Mouse (Mus musculus) cerebellum, adult 2 months (tissue): ENCODE results near the gene Tekt2. TPM values are rescaled to one million over a fixed set of nuclear protein-coding genes. Genes with fewer than 3 reads are reported as not detected.

Experiments used
- DNase-seq, 2 experiments: peaks; one replicate each; pipeline ENCODE4 v3.0.0; 2021
- H3K27ac ChIP-seq: fragments of 200-500 bp; 2 replicates; pipeline ENCODE4 v1.5.1; 2012; ENCODE audit warnings: low read length, control low read depth, inconsistent platforms; ENCODE audit not compliant: insufficient read depth
- H3K27me3 ChIP-seq: fragments of 200-500 bp; 2 replicates; pipeline ENCODE4 v1.6.1; 2012; ENCODE audit warnings: inconsistent platforms, mild to moderate bottlenecking, low read length, moderate library complexity; ENCODE audit not compliant: control insufficient read depth, insufficient read depth
- H3K4me1 ChIP-seq: fragments of 200-500 bp; 2 replicates; pipeline ENCODE4 v1.6.1; 2011; ENCODE audit warnings: low read length; ENCODE audit not compliant: control insufficient read depth, insufficient read depth
- H3K4me3 ChIP-seq: fragments of 200-500 bp; replicated peaks from 2 replicates; pipeline ENCODE3; 2011; ENCODE audit warnings: mild to moderate bottlenecking, low read depth, low read length, control low read depth; ENCODE audit not compliant: insufficient read depth
- CTCF ChIP-seq: fragments of 200-500 bp; IDR thresholded peaks from 2 replicates; pipeline ENCODE4 v1.5.1; 2011; ENCODE audit warnings: low read depth, mild to moderate bottlenecking, control low read depth, low read length, moderate library complexity, borderline replicate concordance; ENCODE audit not compliant: insufficient read depth
- POLR2A ChIP-seq: fragments of 200-500 bp; IDR thresholded peaks from 2 replicates; pipeline ENCODE4 v1.6.1; 2011; ENCODE audit warnings: low read length, control low read depth, borderline replicate concordance; ENCODE audit not compliant: insufficient read depth
- WGBS: fragments of 180-500 bp; shearing (Covaris S2); methylation state at CpG from one replicate; pipeline ENCODE4 v1.1.7; 2018; 5-methylcytosine and 5-hydroxymethylcytosine counted together
- polyA plus RNA-seq: library from polyadenylated mRNA; depleted of rRNA; stranded (reverse); fragments of >200 nt; gene quantifications from 2 replicates; pipeline ENCODE4 v1.2.3, GENCODE M21; 2012; rRNA removed

Tekt2 gene
- polyA plus RNA-seq = 4.1 and 4.7 TPM in 2 replicates

DNA sequence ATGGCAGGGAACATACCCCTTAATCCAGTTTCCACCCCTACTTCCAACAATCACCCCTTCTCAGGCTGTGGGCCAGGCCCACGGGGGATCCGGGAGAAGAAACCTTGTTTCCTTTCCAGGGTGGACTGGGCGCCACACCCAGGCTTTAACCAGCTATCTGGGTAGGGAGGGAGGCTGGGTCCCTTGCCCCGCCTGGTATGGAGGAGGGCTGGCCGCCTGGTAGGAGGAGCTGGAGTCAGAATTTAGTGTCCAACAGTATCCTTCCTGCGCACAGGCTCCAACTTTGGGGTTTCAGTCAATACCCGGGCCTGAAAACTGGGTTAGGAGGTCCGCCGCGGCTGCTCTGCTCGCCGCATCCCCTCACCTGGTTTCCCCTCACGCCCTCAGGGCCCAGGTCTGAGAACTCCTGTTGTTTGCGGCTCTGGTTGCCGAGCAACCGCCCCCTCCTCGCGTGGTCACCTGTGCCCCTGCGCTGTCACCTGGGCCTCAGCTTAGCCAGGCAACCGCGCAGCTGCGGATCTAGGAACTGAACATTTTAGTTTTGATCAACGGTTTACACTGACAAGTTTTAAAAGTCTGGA, at the start of gene Tekt2:
TSS of gene Tekt2 (minus strand) at position 408 of the 581 bp plus-strand sequence.
- WGBS = 25% methylated on average over 23 of the region's 23 CpGs
- no peak within 1 kb of the TSS for H3K4me3 ChIP-seq

DNA sequence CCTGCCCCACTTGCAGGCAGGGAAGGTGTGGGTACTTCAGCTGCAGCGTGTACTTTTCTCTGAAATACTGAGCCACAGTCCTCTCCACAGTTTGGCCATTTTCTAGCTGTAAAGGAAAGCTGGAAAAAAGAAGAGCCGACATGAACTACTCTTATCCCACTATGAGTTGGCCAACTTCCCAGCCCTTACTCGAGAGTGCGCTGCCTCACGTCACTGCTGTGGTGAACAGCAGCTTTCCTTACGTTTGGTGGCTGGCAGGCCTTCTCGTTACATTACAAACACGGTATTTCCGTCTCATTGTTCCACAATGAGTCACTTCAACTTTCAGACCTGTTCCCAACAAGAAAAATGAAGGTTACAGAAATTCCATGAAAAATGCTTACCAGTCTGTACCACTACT, 46.0 kb upstream of the Tekt2 start:
- Histone ChIP-seq H3K27me3 (no peaks in the 10 kb centered on the region), H3K27ac (no peak overlapping the region), H3K4me1 (no peaks in the 10 kb centered on the region), H3K4me3 (no peak overlapping the region)
- 56% methylated on average over 9 of the region's 9 CpGs for WGBS
- no peak for DNase-seq
- no peak for TF ChIP-seq POLR2A
- no peak for TF ChIP-seq CTCF

More for the DNA sequence above, at the start of gene Tekt2:
- no peaks in the 10 kb centered on the region for H3K27me3 ChIP-seq
- no peak for DNase-seq
- no peaks in the 10 kb centered on the region for H3K4me1 ChIP-seq
- H3K27ac ChIP-seq = no peak within 1 kb of the TSS
- TF ChIP-seq POLR2A (no peak), CTCF (no peak)

DNA sequence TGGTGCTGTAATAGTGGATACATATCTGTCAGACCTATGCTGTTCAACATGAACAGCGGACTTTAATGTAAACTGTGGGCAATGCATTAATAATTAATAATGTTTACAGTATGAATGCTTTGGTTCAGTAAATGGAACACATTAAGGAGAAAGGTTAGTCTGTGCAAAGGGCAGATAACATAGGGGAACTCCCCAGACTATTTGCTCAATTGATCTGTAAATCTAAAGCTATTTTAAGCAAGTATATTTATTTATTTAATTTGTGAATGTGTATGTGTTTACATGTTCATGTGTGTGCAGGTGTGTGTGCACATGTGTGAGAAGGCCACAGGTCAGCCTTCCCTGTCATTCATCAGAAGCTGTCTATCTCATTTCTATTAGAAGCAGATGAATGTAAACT, 34.6 kb upstream of the Tekt2 start:
- DNase-seq = no peak
- Histone ChIP-seq H3K27me3 (no peaks in the 10 kb centered on the region), H3K4me1 (no peaks in the 10 kb centered on the region), H3K4me3 (no peak overlapping the region), H3K27ac (no peak overlapping the region)
- WGBS = 96% methylated on average over 1 of the region's 1 CpGs
- TF ChIP-seq CTCF (no peak), POLR2A (no peak)

DNA sequence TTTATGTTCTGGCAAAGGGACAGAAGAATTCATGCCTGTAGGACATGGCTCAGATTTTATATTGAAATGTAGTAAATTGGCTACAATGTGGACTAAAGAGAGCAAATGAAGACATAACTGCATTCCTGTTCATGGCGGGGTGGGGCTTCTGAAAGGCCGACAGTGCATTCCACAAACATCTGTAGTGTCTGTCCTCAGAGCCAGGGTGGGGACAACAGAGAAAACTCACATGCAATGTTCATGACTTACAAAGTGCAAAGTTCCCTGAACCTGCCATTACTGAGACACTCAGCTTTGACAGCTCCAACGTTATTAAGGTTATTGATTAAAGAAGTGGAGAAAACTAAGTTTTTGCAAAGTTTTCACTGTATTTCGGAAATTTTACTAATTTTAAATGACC, 18.0 kb upstream of the Tekt2 start:
- TF ChIP-seq CTCF (no peak), POLR2A (no peak)
- no peaks in the 10 kb centered on the region for H3K4me1 ChIP-seq
- H3K27me3 ChIP-seq = no peaks in the 10 kb centered on the region
- 73% methylated on average over 4 of the region's 4 CpGs for WGBS
- H3K4me3 ChIP-seq = no peak overlapping the region
- no peak for DNase-seq
- no peak overlapping the region for H3K27ac ChIP-seq

DNA sequence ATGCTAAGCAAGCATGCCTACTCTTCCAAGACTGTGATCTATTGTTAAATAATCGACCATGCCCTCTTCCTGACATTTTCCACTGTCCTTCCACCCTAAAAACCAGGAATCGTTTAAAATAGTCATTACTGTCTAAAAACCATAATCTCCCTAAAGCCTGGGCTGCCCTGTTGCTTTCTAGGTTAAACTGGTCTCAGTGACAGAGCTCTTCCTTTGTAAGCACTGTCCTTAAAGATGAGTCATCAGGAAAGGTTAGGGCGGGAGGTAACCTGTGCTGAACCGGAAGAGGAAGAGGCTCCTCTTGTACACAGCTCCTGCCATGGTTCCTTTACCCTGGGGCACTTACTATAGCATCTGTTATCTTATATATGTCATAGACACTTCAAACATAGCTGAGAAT, 14.0 kb upstream of the Tekt2 start:
- no peak overlapping the region for H3K27ac ChIP-seq
- TF ChIP-seq CTCF = no peak
- TF ChIP-seq POLR2A = no peak
- no peaks in the 10 kb centered on the region for H3K27me3 ChIP-seq
- no peaks in the 10 kb centered on the region for H3K4me1 ChIP-seq
- 50% methylated on average over 4 of the region's 4 CpGs for WGBS
- DNase-seq = no peak
- H3K4me3 ChIP-seq = no peak overlapping the region

DNA sequence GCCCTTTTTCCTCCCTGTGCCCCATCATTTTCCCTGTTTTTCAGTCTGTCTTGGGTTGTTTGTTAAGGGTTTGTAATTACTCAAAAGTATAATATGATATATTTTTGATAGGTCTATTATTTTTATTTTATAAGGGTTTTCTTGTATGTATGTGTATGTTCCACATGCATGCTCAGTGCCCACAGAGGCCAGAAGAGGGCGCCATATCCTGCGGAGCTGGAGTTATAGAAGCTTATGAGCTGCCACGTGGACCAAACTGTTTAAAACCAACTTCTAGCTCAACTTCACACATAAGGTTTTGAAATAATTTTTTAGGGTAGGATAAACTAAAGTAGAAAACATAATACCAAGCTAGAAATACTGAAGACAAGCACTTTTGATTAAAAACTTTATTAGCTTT, 6.9 kb upstream of the Tekt2 start:
- DNase-seq = no peak
- TF ChIP-seq POLR2A (no peak), CTCF (no peak)
- no peak overlapping the region for H3K27ac ChIP-seq
- 51% methylated on average over 3 of the region's 3 CpGs for WGBS
- no peaks in the 10 kb centered on the region for H3K4me1 ChIP-seq
- no peaks in the 10 kb centered on the region for H3K27me3 ChIP-seq
- no peak overlapping the region for H3K4me3 ChIP-seq

DNA sequence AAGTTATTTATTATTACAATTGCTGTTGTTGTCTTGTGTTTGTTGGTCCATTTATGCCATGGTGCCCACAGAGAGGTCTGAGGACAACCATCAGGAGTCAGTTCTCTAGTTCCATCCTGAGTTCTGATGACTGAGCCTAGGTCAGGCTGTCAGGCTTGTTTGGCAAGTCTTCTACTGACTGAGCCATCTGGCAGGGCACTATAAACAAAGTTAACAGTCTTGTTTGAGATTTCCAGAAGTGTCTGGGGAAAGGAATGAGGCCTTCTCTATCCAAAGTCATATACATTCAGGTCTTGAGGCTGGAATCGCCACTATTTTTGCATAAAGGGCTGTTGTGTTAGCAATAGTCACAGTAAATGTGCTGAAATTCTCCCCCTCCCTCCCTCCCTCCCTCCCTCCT, 6.3 kb upstream of the Tekt2 start:
- WGBS = 90% methylated on average over 1 of the region's 1 CpGs
- no peak for TF ChIP-seq POLR2A
- no peak for TF ChIP-seq CTCF
- no peak for DNase-seq

DNA sequence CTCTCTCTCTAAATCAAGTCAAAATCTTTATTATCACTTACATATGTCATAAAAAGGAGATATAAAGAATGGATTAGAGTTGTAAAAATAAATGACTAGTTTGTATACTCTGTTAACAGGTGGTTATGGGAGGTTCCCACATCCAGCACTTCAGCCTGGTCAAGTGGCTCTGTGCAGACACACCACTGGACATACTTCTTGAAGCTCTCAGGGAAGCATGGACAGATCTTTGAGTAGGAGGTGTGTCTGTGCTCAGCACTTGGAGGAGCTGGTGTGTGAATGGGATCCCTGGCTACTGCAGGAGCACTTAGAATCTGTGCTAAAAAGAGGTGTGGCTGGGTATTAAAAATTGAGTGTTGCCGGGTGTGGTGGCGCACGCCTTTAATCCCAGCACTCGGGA, 4.8 kb upstream of the Tekt2 start:
- TF ChIP-seq POLR2A (no peak), CTCF (no peak)
- H3K4me1 ChIP-seq = no peaks in the 10 kb centered on the region
- no peak overlapping the region for H3K4me3 ChIP-seq
- WGBS = 92% methylated on average over 4 of the region's 4 CpGs
- no peaks in the 10 kb centered on the region for H3K27me3 ChIP-seq
- H3K27ac ChIP-seq = no peak overlapping the region
- no peak for DNase-seq

More for the DNA sequence above, 6.3 kb upstream of the Tekt2 start:
- Histone ChIP-seq H3K4me3 (no peak overlapping the region), H3K4me1 (no peaks in the 10 kb centered on the region), H3K27me3 (no peaks in the 10 kb centered on the region), H3K27ac (no peak overlapping the region)
